Mouse (Mus musculus): ENCODE results near the gene Plpp4. TPM values are rescaled to one million over a fixed set of nuclear protein-coding genes. Genes with fewer than 3 reads are reported as not detected.

Gene Plpp4
- polyA plus RNA-seq, 1 experiment from 2014 or later, result 11.2 TPM

DNA sequence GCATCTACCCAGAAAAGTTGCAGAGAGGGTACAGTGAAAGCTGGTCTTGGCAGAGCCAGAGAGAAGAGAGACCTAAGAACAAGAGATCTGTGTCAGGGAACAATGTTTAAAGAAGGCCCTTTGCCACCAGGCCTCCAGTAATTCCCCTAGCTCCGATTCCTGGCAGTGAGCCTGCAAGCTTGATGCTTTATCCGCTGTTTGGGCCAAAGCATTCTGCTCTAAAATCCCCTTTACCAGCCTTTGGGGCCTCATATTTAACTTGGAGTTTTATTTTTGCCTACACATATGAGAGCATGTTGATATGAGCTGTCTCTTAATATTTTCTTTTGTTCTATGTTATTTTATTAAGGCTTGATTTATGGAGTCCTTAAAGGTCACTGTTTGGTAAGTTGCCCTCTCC lies 57.1 kb downstream of the Plpp4 start:
- WGBS, result 69% methylated on average over 2 of the region's 2 CpGs

DNA sequence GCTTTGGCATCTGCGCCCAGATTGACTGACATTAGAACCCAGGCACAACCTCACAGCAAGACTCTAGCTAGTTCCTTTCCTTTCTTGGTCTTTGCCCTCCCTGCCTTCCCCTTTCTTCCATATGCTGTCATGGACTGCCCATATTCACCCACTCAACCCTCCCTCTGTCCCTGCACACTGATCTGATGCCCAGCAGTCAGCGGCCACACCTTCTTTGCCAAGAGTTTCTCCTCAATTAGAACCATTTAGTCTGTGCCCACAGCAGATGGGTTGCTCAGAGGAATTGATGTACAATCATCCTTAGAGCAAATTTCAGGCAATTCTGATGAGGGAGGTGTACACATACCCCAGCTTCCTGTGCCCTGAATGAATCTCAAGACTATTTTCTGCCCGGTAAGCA lies 83.3 kb downstream of the Plpp4 start:
- no peaks in the 10 kb centered on the region for H3K4me1 ChIP-seq (ENCODE audit: control insufficient read depth, insufficient read depth, low read length)
- H3K27me3 ChIP-seq (ENCODE audit: control insufficient read depth, insufficient read depth, low read length), result no peaks in the 10 kb centered on the region
- H3K9me3 ChIP-seq (ENCODE audit: control insufficient read depth, low read length), result no peaks in the 10 kb centered on the region
- no peak overlapping the region for H3K4me2 ChIP-seq (ENCODE audit: low read depth, low read length)
- no peak overlapping the region for H3K9ac ChIP-seq (replicated peaks; ENCODE audit: low read depth, low read length)
- ATAC-seq (ENCODE audit: low read depth), result no peak
- 94% methylated on average over 3 of the region's 3 CpGs for WGBS
- H3K36me3 ChIP-seq (ENCODE audit: control insufficient read depth, insufficient read depth, low read length), result no peaks in the 10 kb centered on the region
- H3K27ac ChIP-seq (ENCODE audit: low read depth, low read length), result no peak overlapping the region
- H3K4me3 ChIP-seq (ENCODE audit: low read depth, low read length), result no peak overlapping the region

More for the DNA sequence above, 57.1 kb downstream of the Plpp4 start:
- Histone ChIP-seq H3K4me2 (ENCODE audit: low read depth, low read length) (no peak overlapping the region), H3K27me3 (ENCODE audit: control insufficient read depth, insufficient read depth, low read length) (no peaks in the 10 kb centered on the region), H3K4me1 (ENCODE audit: control insufficient read depth, insufficient read depth, low read length) (no peaks in the 10 kb centered on the region), H3K36me3 (ENCODE audit: control insufficient read depth, insufficient read depth, low read length) (no peaks in the 10 kb centered on the region), H3K9ac (replicated peaks; ENCODE audit: low read depth, low read length) (no peak overlapping the region), H3K4me3 (ENCODE audit: low read depth, low read length) (no peak overlapping the region), H3K9me3 (ENCODE audit: control insufficient read depth, low read length) (no peaks in the 10 kb centered on the region), H3K27ac (ENCODE audit: low read depth, low read length) (no peak overlapping the region)
- ATAC-seq (ENCODE audit: low read depth), result no peak

DNA sequence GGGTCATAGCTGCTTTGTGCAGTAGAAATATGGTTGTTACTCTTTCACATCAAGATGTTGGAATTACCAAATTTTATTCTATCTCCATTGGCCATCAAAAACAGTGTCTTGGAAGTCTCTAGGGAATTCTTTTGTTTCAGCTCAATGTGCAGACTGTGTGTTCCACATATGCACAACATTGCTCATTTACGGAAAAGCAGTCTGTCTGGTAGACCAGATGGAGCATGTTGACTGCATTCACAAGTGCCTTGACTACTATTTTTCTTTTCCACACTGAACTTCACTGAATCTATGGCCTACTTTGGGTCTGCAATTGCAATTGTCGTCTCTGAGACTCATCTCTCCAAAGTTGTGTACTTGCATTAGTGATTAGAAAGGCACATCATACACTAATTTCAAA lies 98.7 kb downstream of the Plpp4 start:
- Histone ChIP-seq H3K4me2 (ENCODE audit: low read depth, low read length) (no peak overlapping the region), H3K9ac (replicated peaks; ENCODE audit: low read depth, low read length) (no peak overlapping the region), H3K27me3 (ENCODE audit: control insufficient read depth, insufficient read depth, low read length) (no peaks in the 10 kb centered on the region), H3K36me3 (ENCODE audit: control insufficient read depth, insufficient read depth, low read length) (no peaks in the 10 kb centered on the region), H3K4me3 (ENCODE audit: low read depth, low read length) (no peak overlapping the region), H3K27ac (ENCODE audit: low read depth, low read length) (no peak overlapping the region), H3K4me1 (ENCODE audit: control insufficient read depth, insufficient read depth, low read length) (no peaks in the 10 kb centered on the region), H3K9me3 (ENCODE audit: control insufficient read depth, low read length) (no peaks in the 10 kb centered on the region)
- ATAC-seq (ENCODE audit: low read depth), result no peak
- WGBS, result 90% methylated on average over 2 of the region's 2 CpGs

DNA sequence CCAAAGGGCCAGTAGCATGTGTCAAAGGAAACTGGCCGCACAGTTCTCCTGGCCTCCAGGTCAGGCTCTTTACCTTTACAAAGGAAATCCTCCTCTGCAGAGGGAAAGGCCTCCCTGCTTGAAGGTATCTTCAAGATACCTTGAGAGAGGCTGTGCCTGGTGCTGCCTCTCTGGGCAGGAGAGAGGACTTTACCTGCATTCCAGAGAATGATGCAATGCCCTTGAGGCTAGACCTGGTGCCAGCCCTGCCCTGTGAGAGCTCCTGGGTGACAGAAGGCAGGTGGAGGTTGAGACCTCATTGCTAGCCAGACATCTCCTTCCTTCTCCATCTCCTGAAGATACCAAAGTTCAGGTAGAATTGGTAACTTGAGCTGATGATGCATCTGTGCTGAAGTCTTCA lies 118.5 kb downstream of the Plpp4 start:
- H3K27ac ChIP-seq (ENCODE audit: low read depth, low read length), result no peak overlapping the region
- WGBS, result 88% methylated on average over 1 of the region's 1 CpGs
- H3K27me3 ChIP-seq (ENCODE audit: control insufficient read depth, insufficient read depth, low read length), result no peaks in the 10 kb centered on the region
- no peaks in the 10 kb centered on the region for H3K36me3 ChIP-seq (ENCODE audit: control insufficient read depth, insufficient read depth, low read length)
- no peak overlapping the region for H3K4me2 ChIP-seq (ENCODE audit: low read depth, low read length)
- no peak for ATAC-seq (ENCODE audit: low read depth)
- no peaks in the 10 kb centered on the region for H3K4me1 ChIP-seq (ENCODE audit: control insufficient read depth, insufficient read depth, low read length)
- H3K9me3 ChIP-seq (ENCODE audit: control insufficient read depth, low read length), result no peaks in the 10 kb centered on the region
- no peak overlapping the region for H3K9ac ChIP-seq (replicated peaks; ENCODE audit: low read depth, low read length)
- no peak overlapping the region for H3K4me3 ChIP-seq (ENCODE audit: low read depth, low read length)

DNA sequence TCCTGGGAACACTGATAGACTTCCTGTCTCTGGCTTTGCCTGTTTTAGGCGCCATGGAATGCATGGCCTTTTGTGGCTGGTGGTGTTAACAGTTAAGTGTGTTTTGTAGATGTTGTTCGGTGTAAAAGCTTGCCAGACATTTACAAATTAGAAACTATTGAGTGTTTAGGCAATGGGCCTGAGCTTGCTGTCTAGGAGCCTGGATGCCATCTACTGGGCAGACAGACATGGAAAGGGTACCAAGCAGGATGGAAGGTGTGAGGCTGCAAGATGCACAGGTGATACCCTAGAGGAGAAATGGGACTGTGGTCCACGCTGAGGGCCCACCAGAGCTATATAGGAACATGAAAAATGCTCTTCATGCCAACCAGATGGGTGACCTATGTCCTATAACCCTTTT lies 128.3 kb downstream of the Plpp4 start:
- ATAC-seq (ENCODE audit: low read depth), result no peak
- H3K27ac ChIP-seq (ENCODE audit: low read depth, low read length), result no peak overlapping the region
- 43% methylated on average over 3 of the region's 3 CpGs for WGBS
- H3K36me3 ChIP-seq (ENCODE audit: control insufficient read depth, insufficient read depth, low read length), result no peaks in the 10 kb centered on the region
- no peaks in the 10 kb centered on the region for H3K4me1 ChIP-seq (ENCODE audit: control insufficient read depth, insufficient read depth, low read length)
- H3K9me3 ChIP-seq (ENCODE audit: control insufficient read depth, low read length), result no peaks in the 10 kb centered on the region
- no peaks in the 10 kb centered on the region for H3K27me3 ChIP-seq (ENCODE audit: control insufficient read depth, insufficient read depth, low read length)
- H3K4me3 ChIP-seq (ENCODE audit: low read depth, low read length), result no peak overlapping the region
- no peak overlapping the region for H3K4me2 ChIP-seq (ENCODE audit: low read depth, low read length)
- no peak overlapping the region for H3K9ac ChIP-seq (replicated peaks; ENCODE audit: low read depth, low read length)

DNA sequence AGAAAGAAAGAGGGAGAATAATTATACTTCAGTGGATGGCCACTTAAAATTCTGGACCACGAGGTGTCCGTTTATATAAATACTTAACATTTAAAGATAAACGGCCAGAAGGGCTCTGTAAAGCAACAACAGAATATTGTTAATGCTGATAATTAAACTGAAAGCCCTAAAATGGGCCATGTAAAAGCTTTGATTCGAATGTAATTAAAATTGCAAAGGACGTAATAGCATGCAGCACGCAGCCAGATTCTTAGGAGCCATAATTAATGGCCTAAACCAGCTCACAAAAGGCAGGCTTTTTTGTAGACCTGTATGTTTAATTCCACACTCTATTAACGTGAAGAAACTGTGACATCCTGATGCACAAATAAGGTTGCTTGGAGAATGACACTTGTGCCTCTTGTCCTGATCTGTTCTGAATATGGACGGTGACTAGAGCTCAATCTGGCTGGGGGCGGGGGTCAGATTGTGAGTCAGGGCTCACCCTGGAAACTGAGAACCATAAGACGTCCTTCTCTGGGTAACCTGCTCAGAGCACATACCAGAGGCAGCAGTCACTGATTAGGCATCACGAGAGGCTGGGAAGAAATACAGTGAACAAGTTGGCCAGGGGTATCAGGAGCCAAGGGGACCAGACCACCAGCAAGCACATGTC lies 136.1 kb downstream of the Plpp4 start:
- Histone ChIP-seq H3K4me2 (ENCODE audit: low read depth, low read length) (no peak overlapping the region), H3K27ac (ENCODE audit: low read depth, low read length) (no peak overlapping the region), H3K36me3 (ENCODE audit: control insufficient read depth, insufficient read depth, low read length) (no peaks in the 10 kb centered on the region), H3K9ac (replicated peaks; ENCODE audit: low read depth, low read length) (no peak overlapping the region), H3K27me3 (ENCODE audit: control insufficient read depth, insufficient read depth, low read length) (peaks cover 9% of the 10 kb centered on the region), H3K4me3 (ENCODE audit: low read depth, low read length) (no peak overlapping the region), H3K4me1 (ENCODE audit: control insufficient read depth, insufficient read depth, low read length) (no peaks in the 10 kb centered on the region), H3K9me3 (ENCODE audit: control insufficient read depth, low read length) (no peaks in the 10 kb centered on the region)
- 25% methylated on average over 11 of the region's 11 CpGs for WGBS
- no peak; the same call in 1 of the 2 replicates for ATAC-seq (ENCODE audit: low read depth)

DNA sequence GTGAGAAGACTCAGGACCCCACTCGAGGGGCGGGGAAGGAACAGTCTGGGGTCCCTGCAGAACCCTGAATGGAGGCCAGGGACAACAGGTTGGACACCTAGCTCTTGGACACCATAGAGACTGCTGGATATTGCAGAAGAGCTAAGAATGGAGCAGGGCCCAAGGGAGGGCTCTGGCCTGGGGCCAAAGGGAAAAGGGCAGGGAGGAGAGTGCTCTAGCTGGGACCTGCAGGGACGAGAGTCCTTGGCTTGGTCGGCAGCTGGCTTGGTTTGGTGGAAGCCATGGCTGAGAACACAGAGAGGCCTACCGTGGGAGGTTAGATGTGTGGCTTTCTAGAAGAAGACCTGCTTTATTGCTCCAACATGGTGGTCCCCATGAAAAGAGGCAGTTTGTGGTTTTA lies 139.7 kb downstream of the Plpp4 start:
- ATAC-seq (ENCODE audit: low read depth), result no peak
- no peak overlapping the region for H3K27ac ChIP-seq (ENCODE audit: low read depth, low read length)
- H3K4me2 ChIP-seq (ENCODE audit: low read depth, low read length), result no peak overlapping the region
- no peak overlapping the region for H3K4me3 ChIP-seq (ENCODE audit: low read depth, low read length)
- peaks cover 7% of the 10 kb centered on the region for H3K27me3 ChIP-seq (ENCODE audit: control insufficient read depth, insufficient read depth, low read length)
- H3K4me1 ChIP-seq (ENCODE audit: control insufficient read depth, insufficient read depth, low read length), result no peaks in the 10 kb centered on the region
- H3K36me3 ChIP-seq (ENCODE audit: control insufficient read depth, insufficient read depth, low read length), result no peaks in the 10 kb centered on the region
- no peak overlapping the region for H3K9ac ChIP-seq (replicated peaks; ENCODE audit: low read depth, low read length)
- 82% methylated on average over 5 of the region's 5 CpGs for WGBS
- H3K9me3 ChIP-seq (ENCODE audit: control insufficient read depth, low read length), result no peaks in the 10 kb centered on the region

DNA sequence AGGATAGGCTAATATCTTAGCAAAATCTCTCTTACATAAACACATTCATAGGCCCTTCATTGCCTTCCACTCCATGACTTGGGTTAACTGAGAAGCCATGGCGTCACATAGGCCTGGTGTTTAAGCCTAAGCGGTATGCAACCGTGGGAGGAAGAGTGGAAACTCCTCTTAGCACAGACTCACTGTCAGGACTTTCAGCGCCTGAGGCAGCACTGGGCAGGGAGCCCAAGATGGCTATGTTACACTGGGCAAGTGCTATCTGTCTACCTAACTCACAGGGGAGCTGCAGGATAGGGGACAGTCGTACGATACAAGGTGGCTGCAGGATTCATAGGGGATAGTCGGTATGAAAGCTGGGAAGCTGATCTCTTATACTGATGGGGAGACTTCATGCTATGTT lies 142.2 kb downstream of the Plpp4 start:
- Histone ChIP-seq H3K4me1 (ENCODE audit: control insufficient read depth, insufficient read depth, low read length) (no peaks in the 10 kb centered on the region), H3K9ac (replicated peaks; ENCODE audit: low read depth, low read length) (no peak overlapping the region), H3K27ac (ENCODE audit: low read depth, low read length) (no peak overlapping the region), H3K27me3 (ENCODE audit: control insufficient read depth, insufficient read depth, low read length) (peaks cover 5% of the 10 kb centered on the region), H3K9me3 (ENCODE audit: control insufficient read depth, low read length) (no peaks in the 10 kb centered on the region), H3K36me3 (ENCODE audit: control insufficient read depth, insufficient read depth, low read length) (no peaks in the 10 kb centered on the region), H3K4me3 (ENCODE audit: low read depth, low read length) (no peak overlapping the region), H3K4me2 (ENCODE audit: low read depth, low read length) (no peak overlapping the region)
- 88% methylated on average over 7 of the region's 7 CpGs for WGBS
- no peak for ATAC-seq (ENCODE audit: low read depth)

DNA sequence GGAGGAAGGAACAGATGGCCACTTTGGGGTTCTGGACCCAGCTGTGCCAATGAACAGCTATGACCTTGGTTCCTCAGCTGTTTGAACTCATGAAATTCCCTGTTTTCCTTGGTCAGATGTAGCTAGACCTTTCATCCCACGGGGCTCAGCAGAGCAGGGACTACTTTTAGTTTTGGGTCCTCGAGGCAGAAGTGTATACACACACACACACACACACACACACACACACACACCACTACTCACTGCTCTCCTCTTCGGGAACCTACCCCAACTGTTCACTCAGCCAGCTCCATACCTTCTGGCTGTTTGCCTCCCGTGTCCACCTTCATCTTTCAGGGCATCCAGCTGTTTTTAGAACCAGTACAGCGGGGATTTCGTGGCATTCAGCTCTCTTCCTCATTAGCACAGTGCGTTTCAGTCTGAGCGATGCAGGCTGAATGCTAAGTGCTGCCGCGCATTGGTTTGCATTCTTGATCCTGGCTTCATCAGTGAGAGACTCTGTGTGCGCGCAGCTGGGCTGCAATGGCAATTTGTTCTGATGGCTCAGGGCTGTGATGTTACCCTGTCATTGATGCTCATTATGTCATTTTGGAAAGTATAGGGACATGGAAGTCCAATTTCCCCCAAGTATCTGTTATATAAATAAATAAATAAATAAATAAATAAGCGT lies 146.0 kb downstream of the Plpp4 start:
- H3K4me1 ChIP-seq (ENCODE audit: control insufficient read depth, insufficient read depth, low read length), result no peaks in the 10 kb centered on the region
- H3K27ac ChIP-seq (ENCODE audit: low read depth, low read length), result peak overlapping the region; percentile 4; the same call in 1 of the 2 replicates
- ATAC-seq (ENCODE audit: low read depth), result peak; percentile 58; the same call in 1 of the 2 replicates
- H3K9me3 ChIP-seq (ENCODE audit: control insufficient read depth, low read length), result no peaks in the 10 kb centered on the region
- H3K36me3 ChIP-seq (ENCODE audit: control insufficient read depth, insufficient read depth, low read length), result no peaks in the 10 kb centered on the region
- no peak overlapping the region for H3K4me3 ChIP-seq (ENCODE audit: low read depth, low read length)
- no peak overlapping the region for H3K9ac ChIP-seq (replicated peaks; ENCODE audit: low read depth, low read length)
- H3K4me2 ChIP-seq (ENCODE audit: low read depth, low read length), result no peak overlapping the region
- H3K27me3 ChIP-seq (ENCODE audit: control insufficient read depth, insufficient read depth, low read length), result no peaks in the 10 kb centered on the region; the same call in 1 of the 2 replicates
- 45% methylated on average over 13 of the region's 13 CpGs for WGBS
